ENCODE assay signal across 9 mouse cellular contexts in the genomic region with DNA sequence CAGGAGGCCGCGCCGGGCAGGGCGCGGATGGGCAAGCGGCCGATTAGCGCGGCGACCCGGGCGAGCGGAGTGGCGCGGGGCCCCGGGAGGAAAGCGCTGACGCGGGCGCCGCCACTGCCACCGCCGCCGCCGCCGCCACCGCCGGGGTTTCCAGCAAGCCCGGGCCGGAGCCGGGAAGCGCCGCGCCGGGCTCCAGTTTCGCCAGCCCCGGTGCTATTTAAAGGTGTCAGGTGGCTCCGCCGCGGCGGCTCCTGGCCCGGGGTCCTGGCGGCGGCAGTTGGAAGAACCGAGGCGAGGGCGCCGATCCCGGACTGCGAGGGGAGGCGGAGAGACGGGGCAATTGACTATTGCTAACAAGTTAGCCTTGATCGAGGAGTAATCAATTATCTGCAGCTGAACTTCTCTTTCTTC. TPM values are rescaled to one million over a fixed set of nuclear protein-coding genes. Genes with fewer than 3 reads are reported as not detected.
A peak's percentile ranks its signal among the peaks of the same experiment; 100 is the strongest.
DNase-seq lines count a peak whose midpoint lies in the region; ATAC-seq and TF ChIP-seq lines count a peak whose summit lies in the region.
"Had no signal": no experiment of that assay in that cellular context is flagged by ENCODE, and none has a peak within 500 bp of the region (broad histone marks: within the 10 kb centered on the region; RNA-seq: fewer than 3 reads in every experiment).

No protein-coding gene starts in this region.

- DNase-seq in lung, postnatal 0 days (ENCODE audit: low spot score), result no peak
- no peak for DNase-seq in lung, postnatal 36 days
- peak; percentile 71 for DNase-seq in gastrocnemius, adult 18-20 months (ENCODE audit: low spot score)
- peak; percentile 59 for DNase-seq in limb, embryonic 11.5 days (ENCODE audit: low spot score)
- DNase-seq in adrenal gland, postnatal 4 days (ENCODE audit: low spot score in 2 of 2), result no peak
- DNase-seq in urinary bladder, postnatal 36 days (ENCODE audit: low spot score in 2 of 2), result no peak
- no peak for DNase-seq in layer of hippocampus, adult 9-10 months (ENCODE audit: low spot score)

- H3K36me3 ChIP-seq in lung, postnatal 0 days (ENCODE audit: insufficient read depth, low read length), result no peaks in the 10 kb centered on the region
- H3K36me3 ChIP-seq in limb, embryonic 11.5 days (ENCODE audit: control insufficient read depth, insufficient read depth, low read length), result no peaks in the 10 kb centered on the region
- no peaks in the 10 kb centered on the region for H3K36me3 ChIP-seq in stomach, embryonic 14.5 days (ENCODE audit: control insufficient read depth, insufficient read depth, low read length)

- no peak for ATAC-seq in lung, postnatal 0 days
- 0 out of 2 replicates have a peak, but pooled peaks have one; percentile 5 for ATAC-seq in limb, embryonic 11.5 days (ENCODE audit: insufficient number of reproducible peaks, low FRiP score, low TSS enrichment, low read depth)
- no peak for ATAC-seq in stomach, embryonic 14.5 days (ENCODE audit: insufficient number of reproducible peaks, insufficient read depth, low FRiP score, low read depth)

- no peak overlapping the region for H3K9ac ChIP-seq in lung, postnatal 0 days (replicated peaks; ENCODE audit: low read depth)
- peak overlapping the region; percentile 45; the same call in 1 of the 2 replicates for H3K9ac ChIP-seq in limb, embryonic 11.5 days (ENCODE audit: low read length)
- no peak overlapping the region for H3K9ac ChIP-seq in stomach, embryonic 14.5 days (replicated peaks; ENCODE audit: low read depth, low read length)

- peaks cover 90% of the 10 kb centered on the region for H3K27me3 ChIP-seq in lung, postnatal 0 days (replicated peaks; ENCODE audit: insufficient read depth, low read length)
- H3K27me3 ChIP-seq in limb, embryonic 11.5 days (ENCODE audit: control insufficient read depth, insufficient read depth, low read length), result peaks cover 92% of the 10 kb centered on the region
- peaks cover 62% of the 10 kb centered on the region for H3K27me3 ChIP-seq in stomach, embryonic 14.5 days (ENCODE audit: control insufficient read depth, insufficient read depth, low read length)

- H3K27ac ChIP-seq in lung, postnatal 0 days (ENCODE audit: low read length), result no peak overlapping the region
- H3K27ac ChIP-seq in limb, embryonic 11.5 days (replicated peaks; ENCODE audit: low read depth, low read length), result peak overlapping the region; percentile 24
- no peak overlapping the region for H3K27ac ChIP-seq in stomach, embryonic 14.5 days (ENCODE audit: low read length)

- 0 out of 2 replicates have a peak, but pooled peaks cover 3% of the 10 kb centered on the region for H3K4me1 ChIP-seq in lung, postnatal 0 days (ENCODE audit: insufficient read depth, low read depth, low read length)
- H3K4me1 ChIP-seq in limb, embryonic 11.5 days (ENCODE audit: control insufficient read depth, insufficient read depth, low read length), result peaks cover 18% of the 10 kb centered on the region
- H3K4me1 ChIP-seq in stomach, embryonic 14.5 days (ENCODE audit: control insufficient read depth, insufficient read depth, low read length), result peaks cover 26% of the 10 kb centered on the region

- no peak for TF ChIP-seq CTCF in lung, postnatal 0 days (IDR thresholded peaks at IDR 0.05)

- 3% methylated on average over 44 of the region's 53 CpGs for WGBS in lung, postnatal 0 days
- under 1% methylated on average over 44 of the region's 53 CpGs for WGBS in limb, embryonic 11.5 days
- WGBS in stomach, embryonic 14.5 days, result under 1% methylated on average over 23 of the region's 53 CpGs

- H3K4me3 ChIP-seq in lung, postnatal 0 days (ENCODE audit: low read depth, low read length), result peak overlapping the region; percentile 34
- peak overlapping the region; percentile 32 for H3K4me3 ChIP-seq in limb, embryonic 11.5 days (ENCODE audit: low read depth, low read length)
- peak overlapping the region; percentile 18 for H3K4me3 ChIP-seq in stomach, embryonic 14.5 days (ENCODE audit: low read depth, low read length)

- H3K9me3 ChIP-seq in lung, postnatal 0 days (ENCODE audit: low read length), result no peaks in the 10 kb centered on the region
- H3K9me3 ChIP-seq in limb, embryonic 11.5 days (ENCODE audit: control insufficient read depth, low read length), result no peaks in the 10 kb centered on the region
- H3K9me3 ChIP-seq in stomach, embryonic 14.5 days (ENCODE audit: control insufficient read depth, low read depth, low read length), result no peaks in the 10 kb centered on the region

- no peak for TF ChIP-seq EP300 in lung, postnatal 0 days (IDR thresholded peaks at IDR 0.05)

- peak overlapping the region; percentile 56 for H3K4me2 ChIP-seq in lung, postnatal 0 days (replicated peaks; ENCODE audit: low read depth, low read length)
- peak overlapping the region; percentile 15; the same call in 1 of the 2 replicates for H3K4me2 ChIP-seq in limb, embryonic 11.5 days (ENCODE audit: low read depth, severe bottlenecking)
- peak overlapping the region; percentile 16 for H3K4me2 ChIP-seq in stomach, embryonic 14.5 days (replicated peaks; ENCODE audit: low read depth, low read length)

RNA-seq across cellular contexts. Expression of a gene that starts 0.3 kb away (rescaled TPM):
- not detected in 2 replicates for polyA plus RNA-seq in lung, postnatal 0 days (2015; fragmentation: Nextera tagmentation; extraction: Ambion mirVana)
- total RNA-seq in gastrocnemius, adult 18-20 months (2021), result 10 to 100 TPM; 62.4 to 63.1 TPM
- 5.0 and 5.1 TPM in 2 replicates for polyA plus RNA-seq in limb, embryonic 11.5 days (2014; fragmentation: Nextera tagmentation; extraction: Ambion mirVana)
- polyA plus RNA-seq in stomach, embryonic 14.5 days (2014; fragmentation: Nextera tagmentation; extraction: Ambion mirVana), result not detected in 2 replicates
- total RNA-seq in adrenal gland, postnatal 4 days (2021), result under 1 TPM; 0.11 to 0.22 TPM
- total RNA-seq: left cerebral cortex, postnatal 36 days had no signal

Comparison
In these comparisons a context has a peak if more than half of its experiments do, and no peak if none do; other contexts are left out.
1. DNase-seq: peak in gastrocnemius, adult 18-20 months (single experiment) and limb, embryonic 11.5 days (single experiment); none in lung, postnatal 0 days (single experiment), lung, postnatal 36 days (single experiment), adrenal gland, postnatal 4 days (0 of 2), urinary bladder, postnatal 36 days (0 of 2) and layer of hippocampus, adult 9-10 months (single experiment).
2. Peak in every context shown above with its lines, with median percentiles within 50 percentile points of each other: H3K4me2 ChIP-seq and H3K4me3 ChIP-seq.